Mouse (Mus musculus) bone marrow, adult 2 months (tissue): ENCODE measurements at regions not wholly inside any gene's neighbourhood (a gene's known extent, or its start where the extent isn't known, plus 50 kb on each side); places are given as distances from the start of the nearest gene placed in this dataset.

Experiments
- H3K27ac ChIP-seq: fragments of 200-500 bp; 2 replicates; pipeline ENCODE4 v1.5.1; 2012; ENCODE audit warnings: low read depth, mild to moderate bottlenecking, control low read depth, inconsistent platforms, low read length; ENCODE audit not compliant: control insufficient read depth, poor library complexity, insufficient read depth
- H3K4me1 ChIP-seq: fragments of 200-500 bp; 2 replicates; pipeline ENCODE4 v1.6.1; 2011; ENCODE audit warnings: low read length; ENCODE audit not compliant: control insufficient read depth, insufficient read depth
- H3K4me3 ChIP-seq: fragments of 200-500 bp; replicated peaks from 2 replicates; pipeline ENCODE3; 2011; ENCODE audit warnings: mild to moderate bottlenecking, low read depth, low read length, control low read depth; ENCODE audit not compliant: control insufficient read depth
- CTCF ChIP-seq: fragments of 200-500 bp; IDR thresholded peaks from 2 replicates; pipeline ENCODE4 v1.5.1; 2011; ENCODE audit warnings: low read length, control low read depth; ENCODE audit not compliant: control insufficient read depth, insufficient read depth
- POLR2A ChIP-seq: fragments of 200-500 bp; IDR thresholded peaks from 2 replicates; pipeline ENCODE4 v1.6.1; 2011; ENCODE audit warnings: low read depth, mild to moderate bottlenecking, control low read depth, low read length, borderline replicate concordance; ENCODE audit not compliant: control insufficient read depth
- WGBS: fragments of 180-500 bp; shearing (Covaris S2); methylation state at CpG from one replicate; pipeline ENCODE4 v1.1.7; 2018; 5-methylcytosine and 5-hydroxymethylcytosine counted together

DNA sequence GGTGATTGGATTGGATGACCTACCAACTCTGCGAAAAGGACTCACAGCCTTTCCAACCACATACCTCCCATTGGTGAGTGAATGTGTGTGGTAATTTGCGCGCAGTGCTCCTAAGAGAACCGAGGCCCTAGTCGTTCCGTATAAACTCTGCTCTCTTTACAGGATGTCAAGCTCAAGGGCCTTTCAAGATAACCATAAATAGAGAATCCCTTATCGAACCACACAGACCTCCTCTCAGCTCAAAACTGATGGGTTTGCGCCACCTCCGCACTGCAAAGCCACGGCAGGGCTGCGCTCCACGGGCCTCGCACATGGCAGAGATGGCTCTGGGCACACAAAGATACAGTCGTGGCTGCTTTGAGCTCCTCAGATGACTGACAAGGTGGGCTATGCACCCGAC lies 126.0 kb upstream of the Aco1 start:
- no peaks in the 10 kb centered on the region for H3K4me1 ChIP-seq
- H3K27ac ChIP-seq: no peak overlapping the region
- no peak overlapping the region for H3K4me3 ChIP-seq
- TF ChIP-seq CTCF: no peak
- 77% methylated on average over 15 of the region's 15 CpGs for WGBS

DNA sequence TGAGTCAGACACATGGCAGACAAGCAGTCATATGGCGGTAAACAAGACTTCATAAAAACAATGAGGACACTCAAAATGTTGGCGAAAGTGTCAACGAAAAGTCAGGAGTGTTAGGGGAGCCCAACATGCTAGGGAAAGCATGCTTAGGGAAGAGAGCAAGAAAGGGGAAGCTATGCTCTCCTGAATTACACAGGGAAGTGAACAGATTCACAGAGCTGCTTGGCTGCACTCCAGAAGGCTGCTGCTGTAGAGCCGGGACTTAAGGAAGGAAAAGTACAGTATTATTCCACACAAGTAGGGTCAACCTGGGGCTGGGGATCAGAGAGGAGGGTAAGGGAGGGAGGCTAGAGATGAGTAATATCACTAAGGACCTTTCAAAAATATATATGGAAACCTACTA lies 124.7 kb upstream of the Aco1 start:
- WGBS: 55% methylated on average over 4 of the region's 4 CpGs
- no peaks in the 10 kb centered on the region for H3K4me1 ChIP-seq
- no peak overlapping the region for H3K4me3 ChIP-seq
- no peak overlapping the region for H3K27ac ChIP-seq
- TF ChIP-seq CTCF (no peak), POLR2A (no peak)

DNA sequence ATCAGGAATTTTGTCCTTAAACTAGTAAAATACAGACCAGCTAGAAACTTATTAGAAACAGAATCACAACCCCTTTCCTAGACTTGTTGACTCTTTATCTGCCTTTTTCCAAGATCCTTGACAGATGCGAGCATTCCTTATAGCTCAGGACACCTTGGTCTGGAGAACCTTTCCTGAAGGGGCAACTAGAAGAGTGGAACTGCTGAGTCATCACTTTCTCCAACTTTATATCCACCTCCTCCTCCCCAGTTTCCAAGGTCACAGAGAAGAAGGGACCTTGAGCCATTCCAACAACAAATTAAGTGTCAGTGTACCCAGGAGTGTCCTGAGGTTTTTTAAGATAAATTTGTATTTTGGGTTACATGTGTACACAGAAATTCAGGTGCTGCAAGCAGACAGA lies 111.5 kb upstream of the Aco1 start:
- H3K27ac ChIP-seq: no peak overlapping the region
- TF ChIP-seq POLR2A (no peak), CTCF (no peak)
- no peak overlapping the region for H3K4me3 ChIP-seq
- WGBS: 83% methylated on average over 1 of the region's 1 CpGs
- no peaks in the 10 kb centered on the region for H3K4me1 ChIP-seq

DNA sequence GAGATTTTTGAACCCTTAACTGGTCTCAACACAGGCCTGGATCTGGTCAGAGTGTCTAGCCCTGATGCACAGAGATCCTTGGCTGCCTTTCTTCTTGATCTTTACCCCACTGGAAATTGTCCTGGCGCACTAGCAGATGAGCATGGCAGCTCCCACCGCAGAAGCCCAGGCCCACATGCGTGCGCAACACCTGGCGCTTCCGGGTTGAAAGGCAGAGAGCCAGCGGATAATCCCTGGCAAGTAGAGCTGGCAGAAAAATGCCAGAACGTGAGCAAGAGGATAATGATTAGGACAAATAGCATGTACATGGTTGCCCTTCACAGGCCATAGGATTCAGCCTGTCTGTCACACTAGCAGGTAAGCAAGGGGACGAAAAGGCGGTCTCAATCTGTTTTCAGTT lies 95.0 kb upstream of the Aco1 start:
- H3K27ac ChIP-seq: no peak overlapping the region
- no peak overlapping the region for H3K4me3 ChIP-seq
- TF ChIP-seq CTCF (no peak), POLR2A (no peak)
- 87% methylated on average over 10 of the region's 10 CpGs for WGBS
- no peaks in the 10 kb centered on the region for H3K4me1 ChIP-seq

DNA sequence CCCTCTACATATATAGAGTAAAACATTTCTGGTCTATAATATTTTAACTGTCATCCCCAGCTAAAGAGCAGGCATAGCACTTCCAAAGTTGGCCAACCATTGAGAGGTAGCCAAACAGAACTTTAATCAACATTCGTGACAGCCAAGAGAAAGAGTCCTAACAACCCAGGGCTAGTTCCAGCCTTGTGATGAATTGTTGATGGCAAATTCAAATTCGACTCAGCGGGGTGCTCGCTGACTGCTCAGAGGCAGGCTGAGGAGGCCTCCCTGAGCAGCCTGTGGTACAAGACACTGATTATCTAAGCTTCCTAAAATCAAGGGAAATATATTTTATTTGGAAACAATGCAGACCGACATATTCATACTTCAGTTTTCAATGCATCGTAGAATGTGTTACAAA lies 93.8 kb upstream of the Aco1 start:
- H3K4me3 ChIP-seq: no peak overlapping the region
- TF ChIP-seq CTCF: no peak
- no peak for TF ChIP-seq POLR2A
- 85% methylated on average over 6 of the region's 6 CpGs for WGBS
- H3K4me1 ChIP-seq: no peaks in the 10 kb centered on the region
- H3K27ac ChIP-seq: no peak overlapping the region

DNA sequence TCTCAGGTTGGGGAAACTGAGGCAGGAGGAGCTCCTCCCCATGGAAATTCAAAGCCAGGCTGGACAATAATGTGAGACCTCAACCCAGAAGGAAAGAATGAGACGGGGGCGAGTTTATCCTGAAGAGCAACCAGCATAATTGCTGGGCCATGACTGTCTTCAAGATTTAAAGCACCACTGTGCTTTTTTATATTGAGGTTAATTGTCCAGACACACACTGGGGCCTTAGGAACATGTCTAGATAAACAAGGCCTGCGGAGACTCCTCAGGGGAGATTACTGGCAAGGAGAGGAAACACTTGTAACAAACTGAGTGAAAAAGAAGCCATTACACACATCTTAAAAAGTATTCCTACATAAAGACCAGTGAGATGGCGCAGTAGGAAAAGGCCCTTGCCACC lies 91.0 kb upstream of the Aco1 start:
- H3K4me3 ChIP-seq: no peak overlapping the region
- 80% methylated on average over 4 of the region's 4 CpGs for WGBS
- TF ChIP-seq CTCF: no peak
- no peak for TF ChIP-seq POLR2A
- H3K27ac ChIP-seq: no peak overlapping the region
- no peaks in the 10 kb centered on the region for H3K4me1 ChIP-seq

DNA sequence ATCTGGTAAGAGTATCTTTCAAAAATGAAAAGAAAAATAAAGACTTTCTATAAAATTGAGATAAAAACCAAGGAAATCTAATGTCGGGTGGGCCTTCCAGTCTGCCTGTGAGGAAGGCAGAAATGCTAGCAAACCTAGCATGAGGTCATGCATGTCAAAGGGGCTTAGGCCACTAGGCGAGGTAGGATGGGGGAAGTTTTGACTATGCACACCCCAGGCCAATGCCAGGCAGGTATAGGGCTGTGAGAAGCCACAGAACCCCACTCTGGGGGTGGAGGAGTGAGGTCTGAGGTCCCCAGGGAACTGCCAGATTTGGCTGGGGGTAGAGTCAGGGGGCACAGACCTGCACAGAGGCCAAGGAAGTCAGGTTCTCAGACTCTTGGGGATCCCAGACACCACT lies 89.5 kb upstream of the Aco1 start:
- 73% methylated on average over 2 of the region's 2 CpGs for WGBS
- TF ChIP-seq POLR2A (no peak), CTCF (no peak)
- H3K27ac ChIP-seq: no peak overlapping the region
- no peaks in the 10 kb centered on the region for H3K4me1 ChIP-seq
- no peak overlapping the region for H3K4me3 ChIP-seq

DNA sequence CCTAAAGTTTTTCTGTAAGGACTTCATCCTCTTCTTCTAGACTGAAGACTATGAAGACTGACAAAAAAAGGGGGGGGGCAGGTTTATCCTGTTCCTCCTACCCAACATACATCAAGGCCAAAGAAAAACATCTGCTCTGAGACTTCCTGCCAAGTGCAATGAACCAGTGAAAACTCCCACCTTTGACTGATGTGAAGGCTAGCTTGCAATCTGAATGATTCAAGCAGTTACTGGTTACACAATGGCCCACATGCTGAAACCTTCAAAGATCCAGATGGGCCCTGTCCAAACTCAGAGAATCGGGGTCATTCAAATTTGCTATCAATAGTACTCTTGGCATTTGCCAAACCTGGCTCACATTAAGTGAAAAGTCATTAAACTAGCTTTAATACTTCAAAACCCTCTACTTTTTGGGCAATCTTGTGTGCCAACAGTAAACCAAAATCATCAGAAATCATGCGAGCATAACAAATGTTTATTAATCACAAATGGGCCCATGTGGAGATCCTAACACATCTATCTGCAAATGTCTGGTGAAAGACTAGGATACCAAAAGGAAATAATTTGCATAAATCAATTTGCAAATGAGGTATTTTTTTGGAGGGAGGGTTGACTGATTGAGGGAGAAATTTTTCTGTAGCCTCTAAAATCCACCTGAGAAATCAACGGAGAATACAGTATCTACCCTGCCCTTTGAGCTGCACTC lies 79.0 kb upstream of the Aco1 start:
- TF ChIP-seq CTCF (no peak), POLR2A (no peak)
- Histone ChIP-seq H3K4me3 (no peak overlapping the region), H3K27ac (no peak overlapping the region), H3K4me1 (no peaks in the 10 kb centered on the region)
- 81% methylated on average over 3 of the region's 3 CpGs for WGBS

DNA sequence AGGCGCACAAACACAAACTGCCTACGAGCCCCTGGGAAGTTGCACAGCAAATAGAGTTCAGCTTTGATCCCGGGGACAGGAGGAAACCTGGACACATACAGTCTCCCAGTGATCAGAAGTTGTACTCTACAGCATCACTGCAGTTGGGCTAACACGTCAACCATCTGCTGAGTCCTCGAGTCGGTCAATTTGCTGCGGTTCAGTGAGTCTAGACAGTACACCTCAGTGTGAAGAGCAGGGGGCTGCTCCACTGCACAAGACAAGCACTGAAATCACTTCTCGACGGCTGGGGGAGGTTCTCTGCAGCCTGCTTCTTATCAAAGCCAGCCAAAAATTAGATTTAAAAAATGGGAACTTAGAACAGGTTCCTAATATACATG lies 78.4 kb upstream of the Aco1 start:
- no peaks in the 10 kb centered on the region for H3K4me1 ChIP-seq
- WGBS: 83% methylated on average over 9 of the region's 9 CpGs
- no peak overlapping the region for H3K27ac ChIP-seq
- no peak for TF ChIP-seq POLR2A
- no peak for TF ChIP-seq CTCF
- no peak overlapping the region for H3K4me3 ChIP-seq
